Comparison of ENCODE assay signal across 9 mouse cellular contexts in the genomic region with DNA sequence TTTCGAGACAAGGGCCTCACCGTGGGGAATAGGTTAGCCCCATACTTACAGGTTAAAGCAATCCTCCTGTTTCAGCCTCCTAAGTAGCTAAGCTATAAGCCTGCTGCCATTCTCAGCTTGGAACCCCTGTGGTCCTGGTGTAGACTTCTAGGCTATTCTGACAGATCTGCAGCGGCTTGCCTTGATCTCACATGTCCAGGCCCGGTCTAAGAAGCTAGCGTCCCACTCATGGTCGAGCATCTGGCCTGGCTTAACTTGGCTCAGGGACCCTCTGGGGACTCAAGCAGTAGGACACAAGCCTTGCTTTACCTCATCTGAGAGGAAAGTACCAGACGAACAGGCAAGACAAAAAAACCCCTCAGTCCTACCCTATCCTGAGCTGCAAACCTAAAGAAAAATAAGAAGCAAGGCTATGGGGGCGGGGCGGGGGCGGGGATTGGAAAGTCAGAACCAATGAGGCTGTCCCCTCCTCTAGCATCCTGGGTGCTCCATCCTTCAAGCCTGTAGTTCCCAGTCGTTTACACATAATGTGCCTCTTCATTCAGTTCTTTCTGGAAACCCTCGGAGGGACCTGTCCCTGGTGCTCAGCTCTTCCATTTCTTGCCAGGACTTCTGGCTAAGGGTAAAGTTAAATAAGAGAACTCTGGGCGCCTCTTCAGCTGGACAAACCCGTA. TPM values are rescaled to one million over a fixed set of nuclear protein-coding genes. Genes with fewer than 3 reads are reported as not detected.
DNase-seq lines count a peak whose midpoint lies in the region.
"Had no signal": no experiment of that assay in that cellular context is flagged by ENCODE, and none has a peak within 500 bp of the region (broad histone marks: within the 10 kb centered on the region; RNA-seq: fewer than 3 reads in every experiment).

No protein-coding gene starts in this region.

- peak; percentile 12 for DNase-seq in cerebellum, adult 11 months
- no peak for DNase-seq in cerebellum, postnatal 25 days
- DNase-seq in gastrocnemius, postnatal 10 days: peak; percentile 4
- no peak for DNase-seq in gastrocnemius, adult 18-20 months (ENCODE audit: low spot score)
- DNase-seq in thymus, postnatal 0 days (ENCODE audit: low spot score): peak; percentile 4
- DNase-seq in thymus, postnatal 25 days: no peak
- no peak for DNase-seq in layer of hippocampus, postnatal 25 days (ENCODE audit: extremely low spot score in 1 of 2, low spot score in 1 of 2)
- DNase-seq in layer of hippocampus, adult 9-11 months: no peak

RNA-seq across cellular contexts. Expression of gene Susd2, which starts 8.7 kb away (rescaled TPM):
- total RNA-seq in gastrocnemius, postnatal 10 days (2021): 1 to 10 TPM; 2.6 to 3.3 TPM
- total RNA-seq in gastrocnemius, adult 18-20 months (2021): 1 to 10 TPM; 1.8 to 2.3 TPM
- polyA plus RNA-seq in thymus, postnatal 0 days (2015; fragmentation: Nextera tagmentation; extraction: Ambion mirVana): 1.9 and 2.9 TPM in 2 replicates
- total RNA-seq in layer of hippocampus, postnatal 25 days (2021): 1 to 10 TPM; 1.4 to 1.6 TPM

RNA-seq across cellular contexts. Expression of gene Ggt5, which starts 46.0 kb away (rescaled TPM):
- total RNA-seq in gastrocnemius, postnatal 10 days (2021): 1 to 10 TPM; 5.8 to 7.0 TPM
- 1 to 10 TPM; 2.4 to 2.8 TPM for total RNA-seq in gastrocnemius, adult 18-20 months (2021)
- polyA plus RNA-seq in thymus, postnatal 0 days (2015; fragmentation: Nextera tagmentation; extraction: Ambion mirVana): 11.9 and 12.0 TPM in 2 replicates
- total RNA-seq in layer of hippocampus, postnatal 25 days (2021): 1 to 10 TPM; 3.3 to 3.8 TPM
- polyA plus RNA-seq: G1E had no signal

Comparison
In these comparisons a context has a peak if more than half of its experiments do, and no peak if none do; other contexts are left out.
1. DNase-seq: peak in cerebellum, adult 11 months (single experiment), gastrocnemius, postnatal 10 days (single experiment) and thymus, postnatal 0 days (single experiment); none in cerebellum, postnatal 25 days (0 of 2), gastrocnemius, adult 18-20 months (single experiment), thymus, postnatal 25 days (single experiment), layer of hippocampus, postnatal 25 days (0 of 2) and layer of hippocampus, adult 9-11 months (single experiment).